Mouse (Mus musculus) thymus, adult 2 months (tissue): Measurements from ENCODE around the gene Htra3.

ENCODE experiments used
- CTCF ChIP-seq: fragments of 200-500 bp; IDR thresholded peaks from 2 replicates; pipeline ENCODE4 v1.5.1; 2012; ENCODE audit warnings: mild to moderate bottlenecking, control low read depth, low read length, moderate library complexity, borderline replicate concordance; ENCODE audit not compliant: control insufficient read depth, poor library complexity, insufficient read depth; ENCODE audit errors: extremely low read depth
- POLR2A ChIP-seq: fragments of 200-500 bp; IDR thresholded peaks from 2 replicates; pipeline ENCODE4 v1.6.1; 2012; ENCODE audit warnings: mild to moderate bottlenecking, low read length, control low read depth, moderate library complexity; ENCODE audit not compliant: control insufficient read depth, poor library complexity, insufficient read depth; ENCODE audit errors: extremely low read depth

- TF ChIP-seq POLR2A (no peak), CTCF (no peak)
Observed at GRCm38 (mm10) chr5:35652872-35653271, 26.7 kb downstream of the Htra3 start.
